Mouse (Mus musculus) limb, embryonic 10.5 days (tissue): Measurements from ENCODE around the gene Trim45. TPM values are rescaled to one million over a fixed set of nuclear protein-coding genes. Genes with fewer than 3 reads are reported as not detected.

Experiments
- DNase-seq: peaks from one replicate; pipeline ENCODE4 v3.0.0-alpha.2; 2017; ENCODE audit warnings: low spot score
- H3K27ac ChIP-seq: fragments of 300-500 bp; sonication (generic); 2 replicates; pipeline ENCODE4 v1.5.1; 2016; ENCODE audit warnings: mild to moderate bottlenecking
- H3K27me3 ChIP-seq: fragments of 300-500 bp; sonication (generic); 2 replicates; pipeline ENCODE4 v1.6.1; 2016; ENCODE audit warnings: low read depth, mild to moderate bottlenecking; ENCODE audit not compliant: poor library complexity, severe bottlenecking
- H3K36me3 ChIP-seq: fragments of 300-500 bp; sonication (generic); 2 replicates; pipeline ENCODE4 v1.6.1; 2016; ENCODE audit warnings: mild to moderate bottlenecking, moderate library complexity
- H3K4me1 ChIP-seq: fragments of 300-500 bp; sonication (generic); 2 replicates; pipeline ENCODE4 v1.6.1; 2016
- H3K4me3 ChIP-seq: fragments of 300-500 bp; sonication (generic); 2 replicates; pipeline ENCODE4 v1.5.1; 2016; ENCODE audit warnings: mild to moderate bottlenecking, moderate library complexity
- H3K9me3 ChIP-seq: fragments of 300-500 bp; sonication (generic); replicated peaks from 2 replicates; pipeline ENCODE4 v1.6.1; 2016; ENCODE audit warnings: mild to moderate bottlenecking
- WGBS: fragments of 180-500 bp; shearing (Covaris S2); methylation state at CpG from one replicate; pipeline ENCODE4 v1.1.7; 2016; 5-methylcytosine and 5-hydroxymethylcytosine counted together
- polyA plus RNA-seq: library from polyadenylated mRNA; unstranded; fragments of >200 nt; fragmentation: Nextera tagmentation; extraction: Ambion mirVana; gene quantifications from 2 replicates; pipeline ENCODE4 v1.2.1, GENCODE M21; 2016

Gene Trim45
- polyA plus RNA-seq, 1 experiment from 2014 or later, result 6.7 TPM

DNA sequence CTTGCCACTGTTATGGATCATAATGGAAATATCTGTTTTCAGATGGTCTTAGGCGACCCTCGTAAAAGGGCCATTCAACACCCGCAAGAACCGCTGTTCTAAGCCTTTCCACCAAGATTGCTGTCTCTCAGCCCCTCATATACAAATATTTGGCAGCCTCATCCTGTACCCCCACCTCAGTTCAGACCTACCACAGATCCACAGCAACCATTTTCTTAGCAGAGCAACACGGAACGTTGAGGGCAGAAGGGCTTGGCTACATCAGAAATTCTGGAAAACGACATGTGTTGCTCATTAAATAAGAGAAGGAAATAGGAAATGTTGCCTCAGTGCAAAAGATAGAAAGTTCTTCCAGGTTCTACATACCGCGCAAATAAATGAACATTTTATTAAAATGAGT, 11.0 kb upstream of the Trim45 start:
- H3K4me3 ChIP-seq, result no peak overlapping the region
- WGBS, result 80% methylated on average over 9 of the region's 9 CpGs
- no peaks in the 10 kb centered on the region for H3K36me3 ChIP-seq
- H3K27me3 ChIP-seq, result no peaks in the 10 kb centered on the region
- H3K4me1 ChIP-seq, result peaks cover 22% of the 10 kb centered on the region
- no peaks in the 10 kb centered on the region for H3K9me3 ChIP-seq
- H3K27ac ChIP-seq, result 0 out of 2 replicates have a peak overlapping the region, but pooled peaks have one; percentile 26
- DNase-seq, result no peak

DNA sequence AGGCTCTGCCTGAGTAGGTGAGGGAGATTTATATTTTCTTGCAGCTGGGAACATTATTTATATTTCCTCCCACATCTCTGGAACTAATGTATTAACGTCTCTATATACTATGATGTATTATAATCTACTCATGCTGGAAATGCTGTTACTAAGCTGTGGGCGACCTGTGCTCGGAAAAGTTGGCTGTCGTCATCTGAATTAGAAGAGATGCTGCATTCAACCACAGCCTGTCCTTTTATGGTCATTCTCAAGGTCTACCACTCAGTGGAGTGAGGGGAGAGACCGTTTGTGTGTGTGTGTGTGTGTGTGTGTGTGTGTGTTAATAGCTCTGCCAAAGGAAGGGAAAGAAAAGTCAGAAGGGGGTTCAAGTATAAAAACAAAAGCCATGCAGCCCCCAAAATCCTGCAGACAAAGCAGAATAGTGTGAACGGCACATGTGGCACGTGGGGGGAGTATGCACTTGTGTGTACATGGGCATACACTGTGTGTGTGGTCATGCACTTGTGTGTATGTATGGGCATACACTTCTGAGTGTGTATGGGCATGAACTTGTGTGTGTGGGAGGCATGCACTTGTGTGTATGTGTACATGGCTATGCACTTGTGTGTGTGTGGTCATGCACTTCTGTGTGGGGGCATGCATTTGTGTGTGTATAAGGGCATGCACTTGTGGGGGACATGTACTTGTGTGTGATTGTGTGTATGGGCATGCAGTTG, 10.3 kb upstream of the Trim45 start:
- Histone ChIP-seq H3K4me3 (no peak overlapping the region), H3K27ac (peak overlapping the region; percentile 63), H3K36me3 (no peaks in the 10 kb centered on the region), H3K27me3 (no peaks in the 10 kb centered on the region), H3K9me3 (no peaks in the 10 kb centered on the region), H3K4me1 (peaks cover 22% of the 10 kb centered on the region)
- 78% methylated on average over 7 of the region's 7 CpGs for WGBS
- DNase-seq, result no peak

DNA sequence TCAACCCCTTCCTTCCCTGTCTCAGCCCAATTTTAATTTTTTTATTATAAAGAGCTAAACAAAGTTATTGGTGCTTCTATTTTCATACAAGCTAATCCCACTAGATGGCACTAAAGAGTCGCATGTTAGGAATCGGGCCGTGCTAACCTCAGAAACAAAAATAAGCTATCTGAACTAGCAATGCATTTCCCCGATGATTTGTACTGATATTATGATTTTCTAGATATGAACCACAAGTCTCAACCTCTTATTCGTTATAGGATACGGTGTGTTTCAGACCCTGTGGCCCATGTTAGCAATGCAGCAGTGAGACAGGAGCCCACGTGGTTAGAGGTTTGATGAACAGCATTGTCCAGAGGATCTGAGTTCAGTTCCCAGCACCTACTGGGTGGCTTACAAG, 5.2 kb upstream of the Trim45 start:
- Histone ChIP-seq H3K9me3 (no peaks in the 10 kb centered on the region), H3K36me3 (no peaks in the 10 kb centered on the region), H3K4me3 (no peak overlapping the region), H3K27me3 (no peaks in the 10 kb centered on the region), H3K27ac (no peak overlapping the region), H3K4me1 (peaks cover 10% of the 10 kb centered on the region)
- WGBS, result 32% methylated on average over 7 of the region's 7 CpGs
- no peak for DNase-seq

DNA sequence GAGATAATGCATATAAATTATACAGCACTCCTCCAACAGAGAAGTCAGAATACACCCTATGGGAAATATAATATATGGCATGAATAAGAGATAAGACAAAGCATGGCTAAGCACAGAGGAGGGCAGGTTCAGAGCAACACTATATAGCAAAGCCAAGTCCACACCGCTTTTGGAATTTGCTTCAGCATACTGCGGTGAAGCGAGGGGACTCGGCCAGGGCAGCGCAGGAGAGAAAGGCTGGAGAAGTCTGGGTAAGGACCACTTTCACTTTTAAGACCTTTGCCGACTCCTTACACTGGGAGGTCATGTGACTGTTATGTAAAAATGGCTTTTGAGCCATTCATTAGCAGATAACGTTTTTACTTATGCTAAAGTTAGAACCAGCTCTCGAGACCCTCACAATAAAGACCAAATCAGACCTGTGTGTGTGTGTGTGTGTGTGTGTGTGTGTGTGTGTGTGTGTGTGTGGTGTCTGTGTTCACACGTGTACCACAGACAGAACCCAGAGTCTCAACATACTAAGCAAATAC, 1.3 kb upstream of the Trim45 start:
- Histone ChIP-seq H3K36me3 (peaks cover 9% of the 10 kb centered on the region), H3K27me3 (no peaks in the 10 kb centered on the region), H3K27ac (no peak overlapping the region), H3K4me1 (peaks cover 39% of the 10 kb centered on the region), H3K4me3 (no peak overlapping the region), H3K9me3 (no peaks in the 10 kb centered on the region)
- WGBS, result 79% methylated on average over 9 of the region's 9 CpGs
- DNase-seq, result no peak

DNA sequence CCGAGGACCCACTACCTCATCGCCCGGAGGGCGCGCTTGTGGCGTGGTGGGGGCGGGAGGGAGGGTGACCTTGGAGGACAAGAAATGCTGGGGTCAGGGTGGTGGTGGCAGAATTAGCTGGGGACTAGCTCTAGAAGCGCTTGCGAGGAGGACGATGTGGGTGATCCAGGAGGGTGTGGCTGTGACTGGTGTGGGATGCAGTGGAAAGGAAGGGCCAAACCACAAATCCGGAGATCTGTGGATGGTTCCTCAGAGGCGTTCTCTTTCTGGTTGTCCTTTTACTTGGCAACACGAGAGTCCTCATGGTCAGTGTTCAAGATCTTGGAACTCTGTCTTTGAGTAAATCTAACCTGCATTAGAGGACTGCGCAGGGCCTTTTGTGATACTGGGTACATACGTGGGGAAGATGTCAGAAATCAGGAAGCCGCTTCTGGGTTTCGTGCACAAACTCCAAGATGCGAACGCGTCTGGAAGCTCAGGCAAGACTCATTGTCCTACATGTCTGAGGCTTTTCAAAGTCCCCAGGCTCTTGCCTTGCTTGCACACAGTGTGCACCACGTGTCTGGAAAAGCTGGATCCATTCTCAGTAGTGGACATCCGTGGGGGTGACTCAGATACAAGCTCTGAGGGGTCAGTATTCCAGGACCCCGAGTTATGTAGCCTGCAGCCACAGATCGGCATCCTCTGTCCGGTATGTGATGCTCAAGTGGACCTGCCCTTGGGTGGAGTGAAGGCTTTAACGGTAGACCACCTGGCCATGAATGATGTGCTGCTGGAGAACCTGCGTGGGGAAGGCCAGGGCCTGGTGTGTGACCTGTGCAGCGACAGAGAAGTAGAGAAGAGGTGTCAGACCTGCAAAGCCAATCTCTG, 739 bp downstream of the Trim45 start:
- no peaks in the 10 kb centered on the region for H3K9me3 ChIP-seq
- peak overlapping the region; percentile 92 for H3K27ac ChIP-seq
- H3K27me3 ChIP-seq, result no peaks in the 10 kb centered on the region
- H3K4me1 ChIP-seq, result peaks cover 53% of the 10 kb centered on the region
- DNase-seq, result no peak
- peaks cover 20% of the 10 kb centered on the region for H3K36me3 ChIP-seq
- WGBS, result 42% methylated on average over 28 of the region's 28 CpGs
- H3K4me3 ChIP-seq, result peak overlapping the region; percentile 68

- no peak for DNase-seq
- H3K27ac ChIP-seq, result no peak overlapping the region
- peaks cover 53% of the 10 kb centered on the region for H3K4me1 ChIP-seq
- no peaks in the 10 kb centered on the region for H3K27me3 ChIP-seq
- H3K9me3 ChIP-seq, result no peaks in the 10 kb centered on the region
- WGBS, result 81% methylated on average over 6 of the region's 6 CpGs
- H3K36me3 ChIP-seq, result peaks cover 34% of the 10 kb centered on the region
- no peak overlapping the region for H3K4me3 ChIP-seq
Observed at GRCm38 (mm10) chr3:100924065-100924732, 2.2 kb downstream of the Trim45 start.

GRCm38 (mm10) chr3:100925176-100925575, 3.2 kb downstream of the Trim45 start:
- H3K27ac ChIP-seq, result 0 out of 2 replicates have a peak overlapping the region, but pooled peaks have one; percentile 5
- no peaks in the 10 kb centered on the region for H3K27me3 ChIP-seq
- H3K4me1 ChIP-seq, result peaks cover 53% of the 10 kb centered on the region
- H3K36me3 ChIP-seq, result peaks cover 44% of the 10 kb centered on the region
- no peak overlapping the region for H3K4me3 ChIP-seq
- WGBS, result 72% methylated on average over 16 of the region's 16 CpGs
- peak; percentile 42 for DNase-seq
- H3K9me3 ChIP-seq, result no peaks in the 10 kb centered on the region

- DNase-seq, result no peak
- peaks cover 93% of the 10 kb centered on the region for H3K36me3 ChIP-seq
- H3K4me1 ChIP-seq, result peaks cover 6% of the 10 kb centered on the region; the same call in 1 of the 2 replicates
- H3K4me3 ChIP-seq, result no peak overlapping the region
- 95% methylated on average over 23 of the region's 23 CpGs for WGBS
- no peaks in the 10 kb centered on the region for H3K9me3 ChIP-seq
- no peaks in the 10 kb centered on the region for H3K27me3 ChIP-seq
- no peak overlapping the region for H3K27ac ChIP-seq
Observed at GRCm38 (mm10) chr3:100931332-100932076, 9.5 kb downstream of the Trim45 start.

DNA sequence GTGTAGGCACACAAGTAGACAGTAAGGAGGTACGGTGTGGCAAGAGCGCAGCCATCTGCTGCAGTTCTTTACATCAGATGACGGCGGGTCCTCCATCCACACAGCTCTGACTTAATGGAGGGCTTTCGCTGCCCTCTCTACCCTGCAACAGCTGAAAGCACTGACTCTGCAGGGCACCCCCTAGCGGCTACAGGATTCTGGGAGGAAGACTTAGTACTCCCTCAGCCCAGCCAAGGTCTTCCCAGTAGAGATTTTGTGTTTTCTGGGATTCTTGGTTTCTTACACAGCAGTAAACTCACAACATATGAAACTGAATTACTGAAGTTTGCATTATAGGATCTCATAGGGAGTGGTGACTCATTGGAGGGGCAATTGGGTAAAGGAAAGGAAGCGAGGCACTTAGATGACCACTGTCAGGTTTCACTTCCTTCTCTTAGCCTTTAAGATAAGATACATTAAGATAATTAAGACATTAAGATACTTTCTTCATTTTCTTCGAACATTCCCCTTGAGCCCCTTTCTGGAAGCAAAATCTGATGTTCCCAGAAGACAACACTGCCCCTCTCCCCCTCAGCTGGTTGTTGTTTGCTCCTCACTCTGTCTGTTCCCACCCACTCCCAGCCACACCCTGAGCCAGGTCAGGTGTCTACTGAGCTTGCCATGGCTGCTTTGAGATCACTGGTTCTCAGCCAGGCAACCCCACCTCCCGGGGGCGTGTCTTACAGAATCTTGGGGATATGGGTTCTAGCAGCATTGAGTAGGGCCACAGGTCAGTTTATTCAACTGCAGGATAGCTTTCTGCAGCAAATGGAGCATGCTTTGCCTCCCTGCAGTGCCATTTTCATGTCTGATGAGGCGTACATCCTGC, 10.3 kb downstream of the Trim45 start:
- DNase-seq, result no peak
- Histone ChIP-seq H3K27ac (no peak overlapping the region), H3K9me3 (no peaks in the 10 kb centered on the region), H3K27me3 (no peaks in the 10 kb centered on the region), H3K4me3 (no peak overlapping the region), H3K36me3 (peaks cover 97% of the 10 kb centered on the region), H3K4me1 (no peaks in the 10 kb centered on the region)
- 78% methylated on average over 11 of the region's 11 CpGs for WGBS

- H3K4me3 ChIP-seq, result no peak overlapping the region
- H3K27ac ChIP-seq, result no peak overlapping the region
- H3K36me3 ChIP-seq, result peaks cover 98% of the 10 kb centered on the region
- no peaks in the 10 kb centered on the region for H3K9me3 ChIP-seq
- DNase-seq, result no peak
- no peaks in the 10 kb centered on the region for H3K27me3 ChIP-seq
- H3K4me1 ChIP-seq, result no peaks in the 10 kb centered on the region
- WGBS, result 72% methylated on average over 6 of the region's 6 CpGs
Observed at GRCm38 (mm10) chr3:100935521-100935920, 13.5 kb downstream of the Trim45 start.

DNA sequence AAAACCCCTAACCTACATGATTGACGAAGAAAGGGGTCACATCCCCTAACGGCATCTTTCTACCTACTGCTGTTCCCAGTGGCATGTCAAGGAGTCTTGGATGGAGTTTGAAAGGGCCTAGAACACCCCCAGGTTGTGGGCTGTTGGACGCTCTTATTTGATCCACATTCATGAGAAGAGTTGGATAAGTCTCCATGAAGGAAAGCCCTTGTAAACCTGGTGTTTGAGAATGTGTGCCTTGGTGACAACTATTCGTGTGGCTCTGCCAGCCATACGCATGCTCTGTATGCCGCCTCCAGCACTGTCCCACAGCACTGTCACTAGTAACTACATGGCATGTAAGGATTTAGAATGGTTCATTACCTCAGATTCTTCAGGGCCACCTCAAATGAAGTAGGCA, 14.2 kb downstream of the Trim45 start:
- no peaks in the 10 kb centered on the region for H3K4me1 ChIP-seq
- WGBS, result 94% methylated on average over 6 of the region's 6 CpGs
- no peak overlapping the region for H3K27ac ChIP-seq
- DNase-seq, result no peak
- no peak overlapping the region for H3K4me3 ChIP-seq
- H3K9me3 ChIP-seq, result no peaks in the 10 kb centered on the region
- H3K36me3 ChIP-seq, result peaks cover 98% of the 10 kb centered on the region
- H3K27me3 ChIP-seq, result no peaks in the 10 kb centered on the region
